Comparison of ENCODE assay signal across 8 mouse cellular contexts in the genomic region with DNA sequence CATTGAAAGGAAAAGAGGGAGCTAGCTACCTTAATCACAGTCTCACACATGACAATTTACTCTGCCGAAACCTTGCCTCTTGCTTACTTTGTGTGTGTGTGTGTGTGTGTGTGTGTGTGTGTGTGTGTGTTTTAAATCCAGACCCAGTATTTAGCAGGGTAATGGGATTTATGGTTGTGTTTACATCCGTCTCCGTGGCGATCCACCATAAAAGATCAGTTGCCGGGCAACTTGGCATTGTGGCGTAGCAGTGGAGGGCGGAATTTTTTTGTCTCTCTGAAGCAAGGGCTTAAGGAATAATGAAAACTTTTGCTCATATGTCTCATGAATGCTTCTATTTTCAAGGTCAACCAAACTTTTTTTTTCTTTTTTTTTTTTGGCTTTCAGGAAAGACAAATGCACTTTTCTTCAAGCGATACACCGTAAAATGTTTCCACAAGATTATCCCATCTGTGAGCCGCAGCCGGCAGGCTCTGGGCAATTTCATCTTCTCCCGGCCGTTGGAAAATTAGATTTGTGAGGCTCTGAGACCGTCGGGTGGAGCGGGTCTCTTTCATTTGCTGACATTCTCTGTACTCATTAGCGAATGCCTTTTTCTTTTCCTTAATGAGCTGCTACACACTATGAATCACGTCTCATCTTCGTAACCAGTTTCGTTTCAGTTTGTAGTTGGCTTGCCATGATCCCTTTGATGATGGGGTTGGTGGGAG. TPM values are rescaled to one million over a fixed set of nuclear protein-coding genes. Genes with fewer than 3 reads are reported as not detected.
DNase-seq lines count a peak whose midpoint lies in the region.

No protein-coding gene starts in this region.

- 12% methylated on average over 20 of the region's 20 CpGs for WGBS in large intestine, adult 2 months

- peak; percentile 9 to 20 for DNase-seq in cerebellum, postnatal 14 days
- DNase-seq in cerebellum, adult 9-11 months = no peak
- DNase-seq in right cerebral cortex, postnatal 25 days = peak; percentile 5
- no peak for DNase-seq in right cerebral cortex, postnatal 36 days (ENCODE audit: low spot score in 2 of 2)
- DNase-seq in large intestine, adult 2 months (ENCODE audit: low read depth, low spot score) = peak; percentile 31
- peak; percentile 40 for DNase-seq in retina, postnatal 7 days (ENCODE audit: low read depth, low spot score)
- DNase-seq in gastrocnemius, adult 18-20 months (ENCODE audit: low spot score) = no peak
- no peak for DNase-seq in thymus, adult 18-20 months

RNA-seq across cellular contexts. Expression of a gene that starts 53.9 kb away (rescaled TPM):
- polyA plus RNA-seq in large intestine, adult 2 months (2012; rRNA removed) = 9.9 and 17.7 TPM in 2 replicates
- total RNA-seq in gastrocnemius, adult 18-20 months (2021) = 1 to 10 TPM; 5.7 to 8.5 TPM

Comparison
In these comparisons a context has a peak if more than half of its experiments do, and no peak if none do; other contexts are left out.
1. DNase-seq: peak in cerebellum, postnatal 14 days (2 of 2), right cerebral cortex, postnatal 25 days (single experiment), large intestine, adult 2 months (single experiment) and retina, postnatal 7 days (single experiment); none in cerebellum, adult 9-11 months (single experiment), right cerebral cortex, postnatal 36 days (0 of 2), gastrocnemius, adult 18-20 months (single experiment) and thymus, adult 18-20 months (0 of 2).